Mouse (Mus musculus) adrenal gland, postnatal 4 days (tissue): ENCODE results near the gene Tmem156. TPM values are rescaled to one million over a fixed set of nuclear protein-coding genes. Genes with fewer than 3 reads are reported as not detected.

ENCODE experiments used
- DNase-seq, 2 experiments: peaks; one replicate each; pipeline ENCODE4 v3.0.0; 2021 to 2022; ENCODE audit warnings: low spot score in 2 of 2, mixed read lengths in 2 of 2
- total RNA-seq, 2 experiments: library from RNA; stranded (reverse); gene quantifications; 2 replicates each; pipeline ENCODE4 v1.2.3; 2021

Tmem156 gene
- total RNA-seq, 2 experiments from 2014 or later, result 0.22 to 0.54 TPM

DNA sequence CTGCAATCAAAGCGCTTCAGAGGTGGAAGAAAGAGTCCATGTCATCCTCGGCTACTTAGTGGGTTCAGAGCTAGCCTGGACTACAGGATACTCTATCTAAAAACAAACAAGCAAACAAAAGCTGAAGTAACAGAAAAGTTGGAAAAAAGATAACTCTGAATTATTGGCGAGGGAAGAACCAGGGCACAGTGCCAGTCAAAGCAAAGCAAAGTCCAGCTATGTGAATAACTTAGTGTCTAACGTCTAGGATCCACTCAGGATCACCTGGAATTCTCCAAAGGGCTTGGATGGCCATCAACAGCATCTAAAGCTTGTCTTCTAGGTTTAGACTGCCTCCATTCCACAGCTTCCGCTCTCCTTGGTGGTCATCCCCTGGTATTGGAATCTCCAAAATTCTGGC lies 5.5 kb upstream of the Tmem156 start:
- no peak for DNase-seq

DNA sequence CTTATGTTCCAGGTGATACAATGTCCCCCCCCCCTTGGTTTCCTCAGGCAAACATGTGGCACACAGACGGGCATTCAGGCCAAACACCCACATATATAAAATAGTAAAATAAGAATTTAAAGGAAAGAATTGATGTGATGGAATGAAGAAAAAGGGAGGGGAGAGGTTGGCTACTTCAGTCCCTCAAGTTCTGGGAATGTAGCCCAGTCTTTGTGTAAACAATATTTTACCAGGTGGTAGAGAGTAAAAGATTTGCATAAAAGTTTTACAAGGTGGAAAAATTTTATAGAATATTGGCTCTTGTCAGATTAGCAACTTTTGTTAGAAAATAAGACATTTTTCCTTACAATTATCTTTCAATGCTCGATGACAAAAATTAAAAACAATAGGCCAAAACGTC lies 4.9 kb upstream of the Tmem156 start:
- no peak for DNase-seq

DNA sequence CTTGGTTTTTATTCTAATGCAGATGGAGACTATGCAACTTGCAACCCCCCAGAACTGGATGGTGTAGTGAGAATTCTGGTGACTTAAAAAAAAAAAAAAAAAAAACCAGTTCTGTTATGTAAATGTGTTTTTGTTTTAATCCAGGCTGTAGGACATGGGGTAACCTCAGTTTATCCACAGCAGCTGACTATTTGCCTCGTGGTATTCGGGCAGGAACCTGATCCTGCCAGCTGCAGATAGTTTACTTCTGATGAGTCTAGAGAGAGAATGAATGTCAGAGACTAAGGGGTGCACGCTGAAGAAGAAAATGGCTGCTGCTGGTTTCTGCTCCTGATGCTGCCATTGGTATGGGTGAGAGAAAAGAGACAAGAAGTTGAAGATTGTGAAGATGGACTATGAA lies 4.2 kb upstream of the Tmem156 start:
- no peak for DNase-seq

DNA sequence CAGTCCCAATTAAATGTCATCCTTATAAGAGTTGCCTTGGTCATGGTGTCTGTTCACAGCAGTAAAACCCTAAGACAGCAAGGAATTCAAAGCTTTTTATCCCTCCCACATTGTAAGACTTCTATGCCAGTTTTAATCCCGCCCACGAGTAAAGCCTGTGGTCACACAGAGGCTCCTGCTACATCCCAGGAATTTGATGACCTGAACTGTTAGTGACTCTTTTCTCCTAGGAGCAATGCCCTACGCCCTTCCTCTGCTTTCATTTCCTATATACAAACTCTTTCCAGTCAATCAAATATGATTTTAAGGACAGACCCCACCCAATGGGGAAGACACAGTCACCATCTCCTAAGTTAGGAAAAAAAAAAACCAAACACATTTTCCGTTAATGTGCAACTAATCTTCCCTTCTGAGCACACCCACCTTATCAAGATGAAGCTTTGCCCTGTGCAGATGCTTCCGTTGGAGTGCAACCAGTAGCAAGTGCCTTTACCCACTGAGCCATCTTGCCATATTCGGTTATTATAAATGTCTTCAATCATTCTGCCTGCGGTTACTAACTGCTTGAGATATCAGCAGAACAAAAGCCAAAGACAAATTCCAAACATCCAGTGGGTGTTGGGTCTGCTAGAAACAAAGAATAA lies 3.1 kb upstream of the Tmem156 start:
- no peak for DNase-seq

DNA sequence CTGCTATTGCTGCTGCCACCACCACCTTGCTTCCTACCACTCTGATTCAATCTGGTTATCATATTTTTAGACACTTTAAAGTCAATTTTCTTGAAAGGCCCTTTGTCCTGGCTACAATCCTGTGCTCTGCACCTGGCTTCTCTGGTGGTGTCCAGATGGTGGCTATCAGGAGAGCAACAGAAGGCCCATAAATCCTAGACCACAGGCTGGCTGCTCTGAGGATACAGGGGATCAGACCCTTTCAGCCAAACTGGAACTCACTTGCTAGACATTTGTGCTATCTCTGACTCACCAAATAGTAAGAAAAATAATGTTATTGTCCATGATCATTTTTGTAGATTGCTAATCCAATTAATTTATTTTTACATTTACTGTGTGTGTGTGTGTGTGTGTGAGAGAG lies 1.8 kb upstream of the Tmem156 start:
- DNase-seq, result no peak

DNA sequence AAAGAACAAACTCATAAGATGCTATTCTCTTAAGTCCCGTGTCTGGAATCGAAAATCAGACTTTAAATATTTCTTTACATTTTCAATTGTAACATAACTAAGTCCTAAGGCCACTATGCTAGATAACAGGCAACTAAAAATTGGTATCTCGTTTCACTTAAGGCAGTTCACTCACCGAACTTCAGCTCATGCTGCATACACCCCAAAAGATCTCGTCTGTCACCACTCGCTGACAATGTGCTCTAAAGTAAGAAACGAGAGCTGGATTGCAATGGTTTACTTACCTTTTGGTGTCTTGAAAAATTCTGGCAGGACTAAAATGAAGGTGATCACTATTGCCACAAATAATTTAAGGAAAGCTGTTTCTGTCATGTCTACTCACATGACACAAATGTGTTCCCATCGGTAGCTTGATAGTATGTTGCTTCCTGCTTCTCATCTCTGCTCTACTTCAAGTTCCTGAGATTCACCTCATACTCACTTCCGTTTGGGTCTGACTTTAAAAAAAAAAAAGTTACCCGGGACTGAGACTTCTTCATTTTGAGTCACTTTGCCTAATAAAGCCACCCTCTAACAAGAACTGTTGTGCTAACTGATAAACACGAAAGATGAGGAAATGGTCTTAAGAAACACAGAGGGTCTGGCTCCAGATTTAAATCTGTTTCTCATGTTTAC lies 611 bp downstream of the Tmem156 start:
- DNase-seq, result no peak

DNA sequence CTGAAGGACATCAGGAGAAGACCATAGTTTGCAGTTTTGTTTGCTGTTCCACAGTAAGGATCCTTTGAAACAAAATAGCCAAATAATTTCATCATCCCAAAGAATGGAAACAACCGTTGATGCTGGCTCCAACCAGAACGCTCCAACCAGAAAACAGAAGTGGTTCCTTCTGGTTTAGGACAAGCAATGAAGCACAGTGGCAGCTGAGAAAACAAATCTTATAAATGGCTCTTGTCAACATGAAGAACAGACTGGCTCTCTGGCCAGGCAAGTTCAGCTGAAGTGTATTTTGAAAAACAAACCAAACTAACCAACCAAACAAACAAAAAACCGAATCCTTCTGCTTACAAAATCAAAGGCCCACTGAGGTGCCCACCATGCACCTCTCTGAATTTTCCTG lies 2.2 kb downstream of the Tmem156 start:
- no peak for DNase-seq

DNA sequence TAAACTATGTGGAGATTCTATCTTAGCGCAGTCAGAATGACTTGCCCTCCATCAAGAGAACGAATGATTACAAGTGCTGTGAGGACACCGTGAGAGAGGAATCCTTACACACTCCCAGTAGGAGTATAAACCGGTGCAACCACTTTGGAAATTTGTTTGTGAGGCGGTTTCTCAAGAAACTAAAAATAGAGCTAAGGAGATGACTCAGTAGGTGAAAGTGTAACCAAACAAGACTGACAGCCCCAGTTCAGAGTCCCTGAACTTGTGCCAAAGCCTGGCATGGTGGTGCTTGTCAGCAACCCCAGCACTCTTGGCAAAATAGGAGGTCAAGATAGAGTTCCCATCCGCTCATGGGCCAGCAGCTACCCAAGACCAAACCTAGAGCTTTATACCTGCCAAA lies 5.4 kb downstream of the Tmem156 start:
- no peak for DNase-seq

DNA sequence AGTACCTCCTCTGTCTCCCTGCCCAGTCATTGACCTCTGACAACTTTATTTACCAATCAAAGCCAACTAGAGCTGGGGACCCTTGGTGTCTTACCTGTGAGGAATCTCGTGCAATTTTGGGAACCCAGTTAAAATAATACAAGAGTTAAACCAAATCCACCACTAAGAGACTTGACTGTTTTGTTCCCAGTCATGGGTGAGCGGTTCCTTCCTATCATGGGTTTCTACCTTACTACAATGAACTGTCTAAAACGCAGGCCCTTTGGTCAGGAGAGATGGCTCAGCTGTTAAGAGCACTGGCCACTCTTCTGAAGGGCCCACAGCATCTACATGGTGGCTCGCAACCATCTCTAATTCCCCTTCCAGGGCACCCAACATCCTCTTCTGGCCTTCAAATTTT lies 10.1 kb downstream of the Tmem156 start:
- no peak for DNase-seq

DNA sequence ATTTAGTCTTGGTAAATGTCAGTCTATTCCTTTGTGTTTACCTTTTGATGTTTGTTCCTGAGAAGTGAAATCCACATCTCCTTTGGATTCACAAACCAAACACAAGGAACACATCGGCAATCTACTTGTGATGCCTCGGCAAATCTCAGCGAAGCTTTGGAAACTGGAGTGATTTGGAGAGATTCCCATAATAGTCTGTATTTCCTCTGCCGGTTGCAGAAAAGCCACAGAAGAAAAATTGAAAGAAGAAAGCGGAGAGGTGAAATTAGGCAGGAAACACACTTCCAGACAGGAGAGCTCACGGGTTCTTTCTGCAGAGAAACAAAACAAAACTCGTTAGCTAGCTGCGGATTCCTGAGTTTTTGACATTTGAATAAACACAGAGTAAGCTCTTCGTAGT lies 12.1 kb downstream of the Tmem156 start:
- DNase-seq, result no peak

DNA sequence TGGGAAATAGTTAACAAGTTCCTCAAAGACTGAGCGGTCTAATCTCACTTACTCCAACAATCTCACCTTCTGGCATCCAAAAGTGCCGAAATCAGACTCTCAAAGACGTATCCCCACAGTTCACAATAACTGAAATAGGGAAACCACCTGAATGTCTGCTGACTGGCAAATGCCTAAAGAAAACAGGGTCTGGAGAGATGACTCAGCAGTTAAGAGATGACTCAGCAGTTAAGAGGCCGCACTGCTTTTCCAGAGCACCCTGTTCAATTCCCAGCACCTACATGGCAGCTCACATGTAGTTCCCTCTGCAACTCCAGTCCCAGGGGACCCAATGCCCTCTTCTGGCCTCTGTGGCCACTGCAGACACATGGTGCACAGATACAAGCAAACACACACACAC lies 13.9 kb downstream of the Tmem156 start:
- DNase-seq, result no peak

DNA sequence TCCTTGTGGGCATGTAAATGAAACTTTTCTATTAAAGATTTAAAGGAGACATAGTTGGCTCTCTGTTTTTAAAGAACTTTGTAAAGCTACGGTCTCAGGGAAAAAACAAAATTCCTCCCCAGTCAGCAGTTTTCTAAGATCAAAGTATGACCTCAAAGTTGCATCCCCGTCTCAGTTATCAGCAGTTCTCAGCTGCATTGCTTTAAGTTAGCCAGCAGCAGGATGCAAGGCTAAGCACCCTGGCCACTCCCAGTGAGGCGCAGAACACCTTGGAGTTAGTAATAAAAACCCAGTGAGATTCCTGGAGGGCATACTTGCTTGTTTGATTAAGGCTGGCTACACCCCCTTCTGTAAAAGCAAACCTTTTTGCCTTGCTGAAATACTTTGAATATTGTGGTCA lies 15.2 kb downstream of the Tmem156 start:
- no peak for DNase-seq

DNA sequence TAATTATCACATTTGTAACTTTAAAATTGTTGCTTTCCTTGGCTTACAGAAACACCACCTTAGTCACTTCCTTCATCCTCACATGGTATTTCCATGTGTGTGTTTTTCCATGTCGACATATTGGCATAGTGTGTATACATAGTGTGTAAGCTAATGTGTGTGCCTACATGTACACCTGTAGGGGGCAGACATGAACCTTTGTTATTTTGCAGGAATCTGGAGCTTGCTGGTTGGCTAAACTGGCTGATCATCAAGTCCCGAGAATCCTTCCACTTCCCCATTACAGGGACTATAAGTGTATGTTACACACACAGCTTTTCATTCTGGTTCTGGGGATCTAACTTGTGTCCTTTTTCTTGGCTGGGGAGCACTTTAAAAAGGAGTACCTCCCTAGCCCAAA lies 15.8 kb downstream of the Tmem156 start:
- no peak for DNase-seq

DNA sequence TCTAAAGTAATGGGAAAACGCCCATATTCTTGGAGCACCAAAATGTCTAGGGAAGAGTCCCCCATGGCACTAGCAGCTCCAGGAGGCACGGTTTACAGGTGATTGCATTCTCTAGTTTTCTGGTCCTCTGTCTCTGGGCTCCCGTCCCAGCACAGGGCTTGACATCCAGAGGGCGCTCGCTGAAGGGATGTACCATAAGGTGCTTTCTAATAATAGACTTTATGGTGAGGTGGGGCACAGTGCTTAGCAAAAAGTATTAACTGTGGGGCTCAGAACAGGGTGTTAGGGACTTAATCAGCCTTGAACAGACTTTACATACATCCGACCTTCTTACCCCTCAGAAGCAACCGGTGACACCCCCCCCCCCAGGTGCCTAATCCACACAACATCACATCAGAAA lies 17.2 kb downstream of the Tmem156 start:
- DNase-seq, result no peak

DNA sequence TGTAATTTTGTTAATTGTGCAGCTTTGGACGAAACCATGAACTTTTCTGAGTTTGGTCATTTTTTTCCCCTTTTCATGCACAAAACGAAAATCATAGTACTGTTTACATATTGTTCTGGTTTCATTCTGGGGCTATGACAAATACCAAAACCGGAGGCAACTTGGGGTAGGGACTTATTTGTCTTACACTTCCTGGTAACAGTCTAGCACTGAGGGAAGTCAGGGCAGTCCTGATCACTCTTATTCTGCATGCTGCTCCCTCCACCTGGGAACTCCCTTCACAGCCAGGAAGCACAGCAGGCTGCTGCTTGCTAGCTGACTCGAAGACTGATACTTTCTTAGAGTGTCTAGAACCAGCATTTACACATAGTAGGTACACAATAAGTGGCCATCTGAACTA lies 18.7 kb downstream of the Tmem156 start:
- no peak for DNase-seq

DNA sequence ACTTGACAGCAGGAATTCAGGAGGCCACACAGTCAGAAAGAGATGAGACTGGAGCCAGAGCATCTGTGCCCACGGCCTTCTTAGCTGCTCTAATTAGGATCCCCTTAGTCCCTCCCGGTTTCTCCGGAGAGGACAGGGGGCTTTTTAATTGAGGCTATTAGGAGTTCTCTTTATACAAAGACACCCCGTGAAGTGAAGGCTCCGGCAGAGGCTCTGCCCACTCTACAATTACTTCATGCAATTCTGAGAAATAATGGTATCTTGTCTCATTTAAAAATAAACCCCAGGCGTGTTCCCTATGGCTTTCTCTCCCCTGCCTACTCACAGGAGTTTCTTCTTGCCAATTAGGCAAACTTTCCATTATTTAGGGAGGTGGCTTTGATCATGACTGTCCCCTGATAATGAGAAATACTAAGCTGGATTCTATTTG lies 20.2 kb downstream of the Tmem156 start:
- DNase-seq, result no peak

DNA sequence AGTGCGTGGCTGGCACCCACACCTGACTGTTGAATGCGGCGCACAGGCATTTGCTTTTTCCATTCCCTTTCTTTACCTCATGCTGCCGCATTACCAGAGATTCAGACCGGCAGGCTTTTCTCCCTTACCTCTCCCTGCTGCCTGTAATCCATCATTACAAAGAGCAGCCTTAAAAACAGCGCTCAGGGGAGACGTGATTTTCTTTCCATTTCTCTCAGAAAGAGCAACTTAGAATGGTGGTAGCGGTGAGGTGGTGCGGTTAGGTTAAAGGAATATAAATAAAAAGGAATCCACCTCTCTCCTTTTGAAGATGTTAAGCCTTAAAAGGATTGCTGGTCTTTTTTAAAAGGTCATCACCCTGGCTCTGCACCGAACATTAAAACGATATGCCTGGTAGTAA lies 22.1 kb downstream of the Tmem156 start:
- DNase-seq, result no peak

DNA sequence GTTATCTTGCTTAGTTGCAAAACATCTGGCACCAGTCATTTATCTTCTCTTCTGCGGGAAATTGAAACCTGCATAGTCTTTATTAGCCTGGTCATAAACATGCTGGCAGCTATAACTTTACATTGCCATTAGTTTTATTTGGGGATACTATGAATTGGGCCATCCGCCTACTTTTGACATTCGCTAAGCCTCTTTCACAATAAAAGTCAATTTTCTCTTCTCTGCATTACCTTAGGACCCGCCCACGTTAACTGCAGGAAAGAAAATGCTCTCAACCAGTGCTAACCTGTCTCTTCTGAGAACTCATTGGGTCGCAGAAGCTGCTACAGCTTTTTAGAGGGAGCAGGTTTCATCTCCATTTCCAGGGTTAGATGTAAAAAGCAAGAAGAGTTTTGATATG lies 23.8 kb downstream of the Tmem156 start:
- DNase-seq, result no peak

DNA sequence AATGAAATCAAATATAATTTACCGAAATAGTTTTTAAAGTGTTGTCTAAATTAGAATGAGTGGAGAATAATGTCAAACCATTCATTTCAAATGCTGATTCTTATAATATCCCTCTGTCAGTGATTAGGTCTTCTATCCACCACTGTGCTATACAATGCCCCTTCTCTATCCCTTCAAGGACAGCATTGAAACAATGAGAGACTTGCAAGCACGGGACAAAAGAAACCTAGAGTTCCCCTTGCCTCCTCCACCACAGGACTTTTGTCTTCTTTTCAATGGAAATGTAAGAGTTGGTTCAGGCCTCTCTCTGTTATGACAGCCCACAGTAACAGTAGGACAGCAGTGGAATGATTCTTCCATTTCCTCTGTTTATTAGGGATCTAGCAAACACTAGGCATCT lies 28.7 kb downstream of the Tmem156 start:
- no peak for DNase-seq

DNA sequence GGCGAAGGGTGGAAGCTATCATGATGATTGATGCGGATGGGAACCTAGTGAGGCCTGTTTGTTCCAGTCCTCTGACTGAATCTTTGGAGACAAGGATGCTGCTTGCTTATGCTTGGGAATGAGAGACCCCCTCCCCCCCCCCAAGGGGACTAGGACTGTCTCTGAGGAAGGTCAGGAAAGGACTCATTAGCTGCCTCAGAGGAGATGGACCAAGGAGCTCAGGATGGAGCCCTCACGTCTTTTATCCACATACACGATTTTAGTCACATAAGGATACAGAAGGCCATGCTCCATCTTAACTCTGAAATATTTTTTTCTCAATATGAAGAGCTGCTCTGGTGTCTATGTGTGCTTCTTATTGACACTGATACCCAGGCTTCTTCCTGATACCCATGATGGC lies 29.7 kb downstream of the Tmem156 start:
- DNase-seq, result no peak

DNA sequence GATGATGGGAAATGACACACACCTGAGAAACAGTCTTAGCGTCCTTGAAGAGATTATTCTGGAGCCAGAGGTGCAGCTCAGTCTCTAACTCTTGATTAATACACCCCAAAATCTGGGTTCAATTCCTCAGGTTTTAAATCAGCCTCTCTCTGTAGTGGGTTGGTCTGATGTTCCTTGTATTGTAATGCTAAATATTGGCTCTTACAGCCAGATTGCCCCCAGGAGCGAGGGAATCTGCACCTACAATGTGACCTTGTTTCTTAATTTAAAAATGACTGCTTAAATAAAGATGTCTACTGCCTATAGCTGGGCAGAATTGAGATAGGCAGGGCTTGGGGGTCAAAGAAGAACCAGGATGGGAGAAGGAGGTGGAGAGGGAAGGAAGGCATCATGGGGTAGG lies 32.1 kb downstream of the Tmem156 start:
- no peak for DNase-seq

DNA sequence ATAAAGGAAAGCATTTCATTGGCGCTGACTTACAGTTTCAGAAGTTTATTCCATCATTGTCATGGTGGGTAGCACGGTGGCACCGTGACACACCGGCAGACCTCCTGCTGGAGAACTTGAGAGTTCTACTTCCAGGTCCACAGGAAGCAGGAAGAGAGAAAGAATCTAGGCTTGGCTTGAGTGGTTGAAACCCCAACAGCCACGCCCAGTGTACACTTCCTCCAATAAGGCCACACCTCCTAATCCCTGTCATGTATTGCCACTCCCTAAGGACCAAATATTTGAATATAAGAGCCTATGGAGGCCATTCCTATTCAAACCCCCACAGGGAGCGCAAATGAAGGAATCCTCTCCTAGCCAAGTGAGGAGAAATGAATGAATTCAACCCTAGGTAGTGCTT lies 34.3 kb downstream of the Tmem156 start:
- DNase-seq, result no peak

DNA sequence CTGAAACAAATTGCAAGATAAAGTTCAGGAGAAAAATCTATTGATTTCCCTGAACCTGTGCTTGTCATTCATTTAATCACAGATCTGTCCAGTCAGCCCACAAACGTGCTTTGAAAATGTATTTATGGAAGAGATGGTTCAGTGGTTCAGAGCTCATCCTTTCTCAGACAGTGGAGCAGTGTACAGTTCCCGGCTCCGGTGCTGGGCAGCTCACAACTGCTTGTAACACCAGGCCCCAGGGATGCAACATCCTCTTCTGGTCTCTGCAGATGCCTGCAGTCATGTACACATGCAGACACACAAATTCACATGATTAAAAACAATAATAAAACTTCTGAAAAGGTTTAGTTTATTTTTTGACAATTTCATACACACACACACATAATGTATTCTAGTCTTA lies 40.4 kb downstream of the Tmem156 start:
- DNase-seq, result no peak
